Mouse (Mus musculus) heart, postnatal 14 days (tissue): ENCODE measurements around the gene Cox8b. TPM values are rescaled to one million over a fixed set of nuclear protein-coding genes. Genes with fewer than 3 reads are reported as not detected.

Experiments
- total RNA-seq, 2 experiments: library from RNA; stranded (reverse); gene quantifications; 2 replicates each; pipeline ENCODE4 v1.2.3; 2021

Cox8b gene
- total RNA-seq, 2 experiments from 2014 or later: 2,004 to 2,091 TPM

Other genes with a start within 250 kb of the Cox8b start
- gene Olfr539, start 240.5 kb downstream of the Cox8b start, total RNA-seq: not detected
- gene Olfr45, start 218.5 kb downstream of the Cox8b start, total RNA-seq: not detected
- not detected for gene Olfr541, start 203.2 kb downstream of the Cox8b start, total RNA-seq
- 1 to 10 TPM in 1 of 2 experiments, under 1 TPM in 1; 0.93 to 5.7 TPM for gene Cyp2e1, start 136.7 kb downstream of the Cox8b start, total RNA-seq
- not detected for gene Syce1, start 112.6 kb downstream of the Cox8b start, total RNA-seq
- gene Zfp941, start 78.3 kb downstream of the Cox8b start, total RNA-seq: under 1 TPM; 0.22 to 0.36 TPM
- not detected for gene Urah, start 65.4 kb downstream of the Cox8b start, total RNA-seq
- 1 to 10 TPM; 6.2 to 8.4 TPM for gene Scgb1c1, start 54.9 kb downstream of the Cox8b start, total RNA-seq
- not detected for gene Odf3, start 52.6 kb downstream of the Cox8b start, total RNA-seq
- not detected for gene Gm45785, start 44.1 kb downstream of the Cox8b start, total RNA-seq
- 10 to 100 TPM; 23.7 to 24.5 TPM for gene Ric8a, start 43.5 kb downstream of the Cox8b start, total RNA-seq
- gene Bet1l, start 42.9 kb downstream of the Cox8b start, total RNA-seq: 10 to 100 TPM; 11.3 to 12.5 TPM
- 10 to 100 TPM; 92.6 to 92.8 TPM for gene Psmd13, start 18.5 kb downstream of the Cox8b start, total RNA-seq
- 10 to 100 TPM; 54.6 to 56.2 TPM for gene Sirt3, start 18.1 kb downstream of the Cox8b start, total RNA-seq
- gene Nlrp6, start 20.5 kb upstream of the Cox8b start, total RNA-seq: not detected
- 1 to 10 TPM; 7.4 to 7.7 TPM for gene Pgghg, start 40.9 kb upstream of the Cox8b start, total RNA-seq
- under 1 TPM; 0.38 to 0.80 TPM for gene Ifitm5, start 49.8 kb upstream of the Cox8b start, total RNA-seq
- gene Gm45717, start 55.5 kb upstream of the Cox8b start, total RNA-seq: not detected
- gene Ifitm2, start 55.5 kb upstream of the Cox8b start, total RNA-seq: 100 to 1,000 TPM; 130 TPM
- 1 to 10 TPM; 3.1 to 4.2 TPM for gene Ifitm1, start 66.8 kb upstream of the Cox8b start, total RNA-seq
- gene Ifitm3, start 110.3 kb upstream of the Cox8b start, total RNA-seq: 10 to 100 TPM; 95.6 to 96.3 TPM
- gene Ifitm6, start 117.5 kb upstream of the Cox8b start, total RNA-seq: 1 to 10 TPM in 1 of 2 experiments, under 1 TPM in 1; 0.34 to 1.1 TPM
- not detected for gene Gm17387, start 128.7 kb upstream of the Cox8b start, total RNA-seq
- under 1 TPM; 0.07 to 0.14 TPM for gene B4galnt4, start 160.7 kb upstream of the Cox8b start, total RNA-seq
- gene Pkp3, start 177.8 kb upstream of the Cox8b start, total RNA-seq: under 1 TPM; 0.43 to 0.95 TPM
- gene Sigirr, start 200.1 kb upstream of the Cox8b start, total RNA-seq: 1 to 10 TPM; 8.0 to 8.1 TPM
- under 1 TPM; 0.10 to 0.29 TPM for gene Ano9, start 217.4 kb upstream of the Cox8b start, total RNA-seq
- gene Ptdss2, start 221.9 kb upstream of the Cox8b start, total RNA-seq: 10 to 100 TPM; 35.9 to 38.7 TPM